Mouse (Mus musculus): Measurements from ENCODE around the gene Gm17067. TPM values are rescaled to one million over a fixed set of nuclear protein-coding genes. Genes with fewer than 3 reads are reported as not detected.

The Gm17067 gene
- not detected for total RNA-seq (2023)

DNA sequence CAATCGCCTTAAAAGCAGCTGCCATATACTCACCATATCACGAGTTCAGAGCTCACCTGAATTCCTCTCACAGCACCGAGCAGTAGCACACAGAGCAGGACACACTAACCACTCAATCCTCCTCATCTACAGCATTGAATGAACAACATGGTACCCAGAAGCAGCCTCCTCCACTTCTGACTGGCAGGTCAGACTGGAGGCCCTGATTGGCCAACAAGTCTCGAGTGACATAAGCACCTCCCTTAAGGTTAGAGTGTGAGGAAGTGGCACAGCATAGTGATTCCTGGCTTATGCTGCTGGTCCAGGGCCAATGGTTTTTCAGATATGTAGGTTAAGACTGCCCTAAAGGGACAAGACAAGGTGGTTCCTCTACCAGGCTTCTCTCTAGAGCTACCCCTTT lies at the start of gene Gm17067:
Gene Gm17067, minus strand, starts transcription at position 101 of the 400 bp plus-strand sequence.

GRCm38 (mm10) chr7:42692362-42693158 lies 34.3 kb downstream of the Gm17067 start, which contains the start of gene Zfp975:
Zfp975 (minus strand) TSS chr7:42692742.

Other genes starting within 250 kb of the Gm17067 start
- 10 to 100 TPM; 16.9 to 21.0 TPM for gene Zfp141, start 221.3 kb downstream of the Gm17067 start, total RNA-seq (2023)
- gene Gm21028, start 148.4 kb downstream of the Gm17067 start, total RNA-seq (2023), result not detected
- not detected for gene Zfp977, start 134.5 kb downstream of the Gm17067 start, total RNA-seq (2023)
- under 1 TPM; 0.64 to 0.86 TPM for gene Zfp976, start 84.4 kb downstream of the Gm17067 start, total RNA-seq (2023)
- 1 to 10 TPM; 1.3 to 1.7 TPM for gene Zfp975, start 34.3 kb downstream of the Gm17067 start, total RNA-seq (2023)
- not detected for gene Vmn2r62, start 66.5 kb upstream of the Gm17067 start, total RNA-seq (2023)
- gene Gm2381, start 140.2 kb upstream of the Gm17067 start, total RNA-seq (2023), result not detected
- gene Vmn2r63, start 206.8 kb upstream of the Gm17067 start, total RNA-seq (2023), result not detected

All from neutrophil, adult 59 days (primary cell).